Comparison of ENCODE assay signal across 9 mouse cellular contexts in genomic region chr3:145759379-145760209, GRCm38 (mm10). TPM values are rescaled to one million over a fixed set of nuclear protein-coding genes. Genes with fewer than 3 reads are reported as not detected.
DNase-seq lines count a peak whose midpoint lies in the region; ATAC-seq and TF ChIP-seq lines count a peak whose summit lies in the region.
"Had no signal": no experiment of that assay in that cellular context is flagged by ENCODE, and none has a peak within 500 bp of the region (broad histone marks: within the 10 kb centered on the region; RNA-seq: fewer than 3 reads in every experiment).

No protein-coding gene starts in this region.

- peak overlapping the region; percentile 63 for H3K4me3 ChIP-seq in erythroblast, embryonic 14.5 days (replicated peaks)
- H3K4me3 ChIP-seq in lung, postnatal 0 days (ENCODE audit: low read depth, low read length) = peak overlapping the region; percentile 51
- peak overlapping the region; percentile 58 for H3K4me3 ChIP-seq in intestine, embryonic 14.5 days (ENCODE audit: low read depth, low read length)
- H3K4me3 ChIP-seq in neural tube, embryonic 12.5 days = peak overlapping the region; percentile 65

- no peak for DNase-seq in lung, postnatal 0 days (ENCODE audit: low spot score)
- no peak for DNase-seq in lung, postnatal 10 days
- no peak for DNase-seq in intestine, embryonic 14.5 days (ENCODE audit: low spot score)
- no peak for DNase-seq in thymus, postnatal 14 days

- peak overlapping the region; percentile 93 for H3K4me2 ChIP-seq in lung, postnatal 0 days (replicated peaks; ENCODE audit: low read depth, low read length)
- H3K4me2 ChIP-seq in intestine, embryonic 14.5 days (ENCODE audit: low read length) = peak overlapping the region; percentile 100
- peak overlapping the region; percentile 96 for H3K4me2 ChIP-seq in neural tube, embryonic 12.5 days (replicated peaks)

- H3K9ac ChIP-seq in lung, postnatal 0 days (replicated peaks; ENCODE audit: low read depth) = no peak overlapping the region
- H3K9ac ChIP-seq in intestine, embryonic 14.5 days (ENCODE audit: low read length) = peak overlapping the region; percentile 67
- peak overlapping the region; percentile 89 for H3K9ac ChIP-seq in neural tube, embryonic 12.5 days

- no peak for TF ChIP-seq EP300 in lung, postnatal 0 days (IDR thresholded peaks at IDR 0.05)

- no peak overlapping the region for H3K27ac ChIP-seq in lung, postnatal 0 days (ENCODE audit: low read length)
- H3K27ac ChIP-seq in intestine, embryonic 14.5 days (ENCODE audit: low read depth) = no peak overlapping the region
- H3K27ac ChIP-seq in neural tube, embryonic 12.5 days = no peak overlapping the region

- peaks cover 41% of the 10 kb centered on the region for H3K27me3 ChIP-seq in erythroblast, embryonic 14.5 days (ENCODE audit: control insufficient read depth)
- H3K27me3 ChIP-seq in lung, postnatal 0 days (replicated peaks; ENCODE audit: insufficient read depth, low read length) = no peaks in the 10 kb centered on the region
- peaks cover 21% of the 10 kb centered on the region for H3K27me3 ChIP-seq in intestine, embryonic 14.5 days (replicated peaks; ENCODE audit: control insufficient read depth, insufficient read depth, low read length)
- peaks cover 7% of the 10 kb centered on the region; the same call in 1 of the 2 replicates for H3K27me3 ChIP-seq in neural tube, embryonic 12.5 days (replicated peaks)
- H3K27me3 ChIP-seq: CH12.LX had no signal

- H3K9me3 ChIP-seq in erythroblast, embryonic 14.5 days (ENCODE audit: control insufficient read depth, low read length) = no peaks in the 10 kb centered on the region
- H3K9me3 ChIP-seq in lung, postnatal 0 days (ENCODE audit: low read length) = no peaks in the 10 kb centered on the region
- no peaks in the 10 kb centered on the region for H3K9me3 ChIP-seq in intestine, embryonic 14.5 days (ENCODE audit: control insufficient read depth, low read length)
- no peaks in the 10 kb centered on the region for H3K9me3 ChIP-seq in neural tube, embryonic 12.5 days

- 28% methylated on average over 14 of the region's 14 CpGs for WGBS in lung, postnatal 0 days
- WGBS in intestine, embryonic 14.5 days = 20% methylated on average over 14 of the region's 14 CpGs
- 12% methylated on average over 14 of the region's 14 CpGs for WGBS in neural tube, embryonic 12.5 days

- H3K4me1 ChIP-seq in erythroblast, embryonic 14.5 days (ENCODE audit: control insufficient read depth) = peaks cover 32% of the 10 kb centered on the region
- H3K4me1 ChIP-seq in lung, postnatal 0 days (ENCODE audit: insufficient read depth, low read depth, low read length) = peaks cover 8% of the 10 kb centered on the region; the same call in 1 of the 2 replicates
- peaks cover 5% of the 10 kb centered on the region for H3K4me1 ChIP-seq in intestine, embryonic 14.5 days (replicated peaks; ENCODE audit: control insufficient read depth, insufficient read depth, low read length)
- H3K4me1 ChIP-seq in neural tube, embryonic 12.5 days = peaks cover 16% of the 10 kb centered on the region

- no peak for ATAC-seq in erythroblast, adult 5-6 weeks (replicated peaks; ENCODE audit: low FRiP score, poor library complexity, severe bottlenecking)
- ATAC-seq in lung, postnatal 0 days = no peak
- peak; percentile 47; the same call in 1 of the 2 replicates for ATAC-seq in intestine, embryonic 14.5 days (replicated peaks; ENCODE audit: low FRiP score, low TSS enrichment, low read depth)
- peak; percentile 76 for ATAC-seq in neural tube, embryonic 12.5 days (ENCODE audit: low FRiP score, low read depth)
- no peak for ATAC-seq in erythroid progenitor cell, adult 5-6 weeks (replicated peaks; ENCODE audit: low FRiP score, poor library complexity, severe bottlenecking)

- H3K36me3 ChIP-seq in erythroblast, embryonic 14.5 days (ENCODE audit: control insufficient read depth) = no peaks in the 10 kb centered on the region
- no peaks in the 10 kb centered on the region for H3K36me3 ChIP-seq in lung, postnatal 0 days (ENCODE audit: insufficient read depth, low read length)
- H3K36me3 ChIP-seq in intestine, embryonic 14.5 days (ENCODE audit: control insufficient read depth, insufficient read depth, low read length) = no peaks in the 10 kb centered on the region
- no peaks in the 10 kb centered on the region for H3K36me3 ChIP-seq in neural tube, embryonic 12.5 days

- TF ChIP-seq CTCF in lung, postnatal 0 days (IDR thresholded peaks at IDR 0.05) = no peak

RNA-seq across cellular contexts. Expression of gene Ddah1, which starts 1.1 kb away (rescaled TPM):
- 0.08 and 0.12 TPM in 2 replicates for polyA plus RNA-seq in erythroblast, embryonic 14.5 days (2012)
- not detected in 2 replicates for total RNA-seq in erythroblast, adult 5-6 weeks (2015; ENCODE audit: low replicate concordance)
- total RNA-seq in erythroblast, adult 5-6 weeks (2017; ENCODE audit: low replicate concordance) = not detected in 2 replicates
- polyA plus RNA-seq in lung, postnatal 0 days (2015; fragmentation: Nextera tagmentation; extraction: Ambion mirVana) = 20.2 and 20.7 TPM in 2 replicates
- polyA plus RNA-seq in intestine, embryonic 14.5 days (2014; fragmentation: Nextera tagmentation; extraction: Ambion mirVana) = 45.3 and 46.9 TPM in 2 replicates
- 51.7 and 53.5 TPM in 2 replicates for polyA plus RNA-seq in neural tube, embryonic 12.5 days (2016; fragmentation: Nextera tagmentation; extraction: Ambion mirVana)
- 0.72 TPM in 1 of 2 replicates, not detected in the other for total RNA-seq in erythroid progenitor cell, adult 5-6 weeks (2015; ENCODE audit: low replicate concordance)
- total RNA-seq in erythroid progenitor cell, adult 5-6 weeks (2017; ENCODE audit: low replicate concordance) = not detected in 2 replicates
- total RNA-seq: CH12.LX had no signal

Comparison
In these comparisons a context has a peak if more than half of its experiments do, and no peak if none do; other contexts are left out.
1. ATAC-seq: peak in intestine, embryonic 14.5 days (single experiment) and neural tube, embryonic 12.5 days (single experiment); none in erythroblast, adult 5-6 weeks (single experiment), lung, postnatal 0 days (single experiment) and erythroid progenitor cell, adult 5-6 weeks (single experiment).
2. RNA of gene Ddah1, which starts 1.1 kb away (polyA plus RNA-seq): 51.7 to 53.5 TPM in neural tube, embryonic 12.5 days, 45.3 to 46.9 TPM in intestine, embryonic 14.5 days and 20.2 to 20.7 TPM in lung, postnatal 0 days; 0.08 to 0.12 TPM in erythroblast, embryonic 14.5 days; every median in the first group is over 10 times any median in the second.
3. Peak in every context shown above with its lines, with median percentiles within 50 percentile points of each other: H3K4me3 ChIP-seq and H3K4me2 ChIP-seq.